Mouse (Mus musculus) bone marrow, adult 2 months (tissue): Measurements from ENCODE around the gene Crebzf.

Source experiments
- CTCF ChIP-seq: fragments of 200-500 bp; IDR thresholded peaks from 2 replicates; pipeline ENCODE4 v1.5.1; 2011; ENCODE audit warnings: low read length, control low read depth; ENCODE audit not compliant: control insufficient read depth, insufficient read depth
- POLR2A ChIP-seq: fragments of 200-500 bp; IDR thresholded peaks from 2 replicates; pipeline ENCODE4 v1.6.1; 2011; ENCODE audit warnings: low read depth, mild to moderate bottlenecking, control low read depth, low read length, borderline replicate concordance; ENCODE audit not compliant: control insufficient read depth

- no peak for TF ChIP-seq CTCF
- TF ChIP-seq POLR2A: no peak
Measured at GRCm38 (mm10) chr7:90473511-90473910, 31.0 kb downstream of the Crebzf start.
